Comparison of ENCODE assay signal across 18 mouse cellular contexts in the genomic region with DNA sequence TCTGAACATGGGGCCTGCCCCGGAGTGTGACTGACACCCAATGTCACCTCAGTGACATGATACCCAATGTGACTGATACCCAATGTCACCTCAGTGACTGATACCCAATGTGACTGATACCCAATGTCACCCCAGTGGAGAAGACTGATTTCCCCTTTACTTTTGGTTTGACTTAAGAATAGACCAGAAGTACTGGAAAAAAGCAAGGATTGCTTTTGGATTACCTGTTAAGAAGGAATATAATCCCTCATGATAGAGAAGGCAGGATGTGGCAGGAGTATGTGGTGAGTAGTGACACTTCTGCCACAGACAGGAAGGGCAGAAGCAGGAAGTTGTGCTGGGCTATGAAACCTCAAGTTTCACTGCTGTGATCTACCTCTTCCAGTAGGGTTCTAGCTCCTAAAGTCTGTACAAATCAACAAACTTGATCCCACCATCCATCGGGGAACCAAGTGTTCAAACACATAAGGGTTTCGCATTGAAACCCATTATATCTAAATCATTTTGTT.
DNase-seq lines count a peak whose midpoint lies in the region; ATAC-seq lines count a peak whose summit lies in the region.
"Had no signal": no experiment of that assay in that cellular context is flagged by ENCODE, and none has a peak within 500 bp of the region (broad histone marks: within the 10 kb centered on the region; RNA-seq: fewer than 3 reads in every experiment).

No protein-coding gene starts in this region.

- peak; percentile 95 for ATAC-seq in inflammation-experienced regulatory T-cells, adult 6 months
- ATAC-seq in neutrophil, adult 5-6 weeks (ENCODE audit: extremely low read depth, insufficient number of reproducible peaks, low FRiP score, poor library complexity, severe bottlenecking) = 0 out of 2 replicates have a peak, but pooled peaks have one; percentile 46
- no peak for ATAC-seq in megakaryocyte-erythroid progenitor cell, adult 5-6 weeks (replicated peaks; ENCODE audit: low FRiP score, low TSS enrichment, poor library complexity, severe bottlenecking)
- ATAC-seq: forebrain, embryonic 15.5 days; liver, postnatal 0 days; lung, postnatal 0 days; midbrain, embryonic 15.5 days had no signal

- peak; percentile 18 for DNase-seq in thymus, postnatal 0 days (ENCODE audit: low spot score)
- DNase-seq in thymus, postnatal 36 days = no peak
- DNase-seq in T-cell, adult 2 months (ENCODE audit: low spot score) = peak; percentile 40
- DNase-seq in adrenal gland, postnatal 25 days = no peak
- no peak for DNase-seq in heart, adult 11 months
- DNase-seq: cerebellum, adult 11 months; cerebellum, adult 9-11 months; kidney, adult 9 months; kidney, postnatal 36 days; layer of hippocampus, postnatal 36 days; liver, postnatal 0 days; thymus, postnatal 4 days had no signal

Comparison
In these comparisons a context has a peak if more than half of its experiments do, and no peak if none do; other contexts are left out.
1. DNase-seq: peak in thymus, postnatal 0 days (single experiment) and T-cell, adult 2 months (single experiment); none in thymus, postnatal 36 days (0 of 2), adrenal gland, postnatal 25 days (single experiment) and heart, adult 11 months (single experiment).